Mouse (Mus musculus): ENCODE data around the gene S100a4.

- TF ChIP-seq CTCF (conservative IDR thresholded peaks at IDR 0.05; ENCODE audit: insufficient read depth, insufficient read length, low read depth, low read length), result no peak
- TF ChIP-seq POLR2A (IDR thresholded peaks at IDR 0.05; ENCODE audit: low read depth, low read length), result no peak
Observed at GRCm38 (mm10) chr3:90605049-90605448, 1.5 kb downstream of the S100a4 start.
